Mouse (Mus musculus) midbrain, embryonic 12.5 days (tissue): ENCODE measurements at regions not wholly inside any gene's neighbourhood (a gene's known extent, or its start where the extent isn't known, plus 50 kb on each side); places are given as distances from the start of the nearest gene placed in this dataset.

ENCODE experiments used
- ATAC-seq: fragments of 200-750 bp; cut with Nextera tagmentation; 2 replicates; pipeline ENCODE4 v1.8.0; 2017; ENCODE audit warnings: low read depth, moderate TSS enrichment, moderate library complexity; ENCODE audit not compliant: low FRiP score
- H3K27ac ChIP-seq: fragments of 300-500 bp; sonication (generic); replicated peaks from 2 replicates; pipeline ENCODE4 v1.5.1; 2016; ENCODE audit warnings: mild to moderate bottlenecking
- H3K27me3 ChIP-seq: fragments of 300-500 bp; sonication (generic); 2 replicates; pipeline ENCODE4 v1.6.1; 2016; ENCODE audit warnings: mild to moderate bottlenecking
- H3K36me3 ChIP-seq: fragments of 300-500 bp; sonication (generic); 2 replicates; pipeline ENCODE4 v1.6.1; 2016
- H3K4me1 ChIP-seq: fragments of 300-500 bp; sonication (generic); 2 replicates; pipeline ENCODE4 v1.6.1; 2016
- H3K4me2 ChIP-seq: fragments of 300-500 bp; sonication (generic); replicated peaks from 2 replicates; pipeline ENCODE4 v1.6.1; 2016; ENCODE audit warnings: mild to moderate bottlenecking, moderate library complexity
- H3K4me3 ChIP-seq: fragments of 300-500 bp; sonication (generic); 2 replicates; pipeline ENCODE4 v1.5.1; 2016; ENCODE audit warnings: mild to moderate bottlenecking
- H3K9ac ChIP-seq: fragments of 300-500 bp; sonication (generic); replicated peaks from 2 replicates; pipeline ENCODE4 v1.6.1; 2016; ENCODE audit warnings: mild to moderate bottlenecking, moderate library complexity
- H3K9me3 ChIP-seq: fragments of 300-500 bp; sonication (generic); 2 replicates; pipeline ENCODE4 v1.6.1; 2016; ENCODE audit warnings: mild to moderate bottlenecking
- WGBS: fragments of 180-500 bp; shearing (Covaris S2); methylation state at CpG from one replicate; pipeline ENCODE4 v1.1.7; 2016; 5-methylcytosine and 5-hydroxymethylcytosine counted together

- no peak overlapping the region for H3K4me3 ChIP-seq
- 75% methylated on average over 3 of the region's 3 CpGs for WGBS
- H3K4me1 ChIP-seq = peaks cover 9% of the 10 kb centered on the region
- no peak overlapping the region for H3K9ac ChIP-seq
- H3K27ac ChIP-seq = no peak overlapping the region
- no peak for ATAC-seq
- H3K9me3 ChIP-seq = no peaks in the 10 kb centered on the region
- H3K36me3 ChIP-seq = no peaks in the 10 kb centered on the region
- no peak overlapping the region for H3K4me2 ChIP-seq
- H3K27me3 ChIP-seq = no peaks in the 10 kb centered on the region
Observed at GRCm38 (mm10) chr12:39921481-39921880, 116.3 kb downstream of the Arl4a start.

- H3K4me1 ChIP-seq = peaks cover 11% of the 10 kb centered on the region
- no peak overlapping the region for H3K9ac ChIP-seq
- no peaks in the 10 kb centered on the region for H3K9me3 ChIP-seq
- H3K27me3 ChIP-seq = no peaks in the 10 kb centered on the region
- no peak overlapping the region for H3K4me3 ChIP-seq
- peak; percentile 92 for ATAC-seq
- 8% methylated on average over 8 of the region's 8 CpGs for WGBS
- H3K36me3 ChIP-seq = no peaks in the 10 kb centered on the region
- H3K27ac ChIP-seq = 0 out of 2 replicates have a peak overlapping the region, but pooled peaks have one; percentile 42
- no peak overlapping the region for H3K4me2 ChIP-seq
Observed at GRCm38 (mm10) chr12:39920466-39920913, 117.3 kb downstream of the Arl4a start.

- Histone ChIP-seq H3K4me1 (peaks cover 11% of the 10 kb centered on the region), H3K4me3 (no peak overlapping the region), H3K4me2 (no peak overlapping the region), H3K36me3 (no peaks in the 10 kb centered on the region), H3K27ac (0 out of 2 replicates have a peak overlapping the region, but pooled peaks have one; percentile 10), H3K27me3 (no peaks in the 10 kb centered on the region), H3K9me3 (no peaks in the 10 kb centered on the region), H3K9ac (no peak overlapping the region)
- 81% methylated on average over 2 of the region's 2 CpGs for WGBS
- no peak for ATAC-seq
Observed at GRCm38 (mm10) chr12:39919909-39920308, 117.9 kb downstream of the Arl4a start.

- H3K27me3 ChIP-seq = no peaks in the 10 kb centered on the region
- no peak overlapping the region for H3K9ac ChIP-seq
- no peak overlapping the region for H3K4me2 ChIP-seq
- no peak overlapping the region for H3K27ac ChIP-seq
- H3K4me1 ChIP-seq = peaks cover 6% of the 10 kb centered on the region; the same call in 1 of the 2 replicates
- 47% methylated on average over 5 of the region's 5 CpGs for WGBS
- H3K9me3 ChIP-seq = no peaks in the 10 kb centered on the region
- no peak for ATAC-seq
- H3K36me3 ChIP-seq = no peaks in the 10 kb centered on the region
- H3K4me3 ChIP-seq = no peak overlapping the region
Observed at GRCm38 (mm10) chr12:39888493-39888892, 149.3 kb downstream of the Arl4a start.

DNA sequence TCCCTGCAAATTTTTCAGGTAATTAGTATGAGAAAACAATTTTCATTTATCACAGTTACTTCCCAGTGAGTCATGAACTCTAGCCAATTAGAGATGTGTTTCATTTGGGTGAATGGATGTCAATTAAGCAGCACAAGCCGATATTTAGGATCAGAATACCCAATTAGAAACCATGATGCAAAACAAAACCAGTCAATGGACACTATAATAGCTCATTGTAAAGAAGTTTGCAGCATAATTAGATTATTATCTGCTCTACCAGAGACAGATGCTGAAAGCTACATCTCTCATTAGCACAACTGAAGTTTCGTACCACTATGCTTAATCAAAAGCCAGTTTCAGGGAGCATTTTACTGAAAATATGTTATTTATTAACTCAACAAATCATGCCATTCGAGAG lies 152.5 kb downstream of the Arl4a start:
- H3K4me3 ChIP-seq = no peak overlapping the region
- peaks cover 6% of the 10 kb centered on the region; the same call in 1 of the 2 replicates for H3K4me1 ChIP-seq
- no peak overlapping the region for H3K9ac ChIP-seq
- no peaks in the 10 kb centered on the region for H3K9me3 ChIP-seq
- WGBS = 72% methylated on average over 3 of the region's 3 CpGs
- ATAC-seq = 0 out of 2 replicates have a peak, but pooled peaks have one; percentile 38
- no peaks in the 10 kb centered on the region for H3K27me3 ChIP-seq
- no peak overlapping the region for H3K27ac ChIP-seq
- no peak overlapping the region for H3K4me2 ChIP-seq
- H3K36me3 ChIP-seq = no peaks in the 10 kb centered on the region

GRCm38 (mm10) chr12:39880309-39880708 lies 157.5 kb downstream of the Arl4a start:
- Histone ChIP-seq H3K4me1 (no peaks in the 10 kb centered on the region), H3K36me3 (no peaks in the 10 kb centered on the region), H3K27ac (no peak overlapping the region), H3K4me3 (no peak overlapping the region), H3K4me2 (no peak overlapping the region), H3K9ac (no peak overlapping the region), H3K27me3 (no peaks in the 10 kb centered on the region), H3K9me3 (no peaks in the 10 kb centered on the region)
- 93% methylated on average over 1 of the region's 1 CpGs for WGBS
- no peak for ATAC-seq

- Histone ChIP-seq H3K9me3 (no peaks in the 10 kb centered on the region), H3K36me3 (no peaks in the 10 kb centered on the region), H3K27me3 (no peaks in the 10 kb centered on the region), H3K9ac (no peak overlapping the region), H3K4me2 (no peak overlapping the region), H3K4me1 (no peaks in the 10 kb centered on the region), H3K27ac (no peak overlapping the region), H3K4me3 (no peak overlapping the region)
- ATAC-seq = no peak
- 96% methylated on average over 6 of the region's 6 CpGs for WGBS
Observed at GRCm38 (mm10) chr12:39873917-39874316, 163.9 kb downstream of the Arl4a start.

GRCm38 (mm10) chr12:39861797-39862196 lies 176.0 kb downstream of the Arl4a start:
- WGBS = 81% methylated on average over 1 of the region's 1 CpGs
- no peaks in the 10 kb centered on the region for H3K9me3 ChIP-seq
- H3K4me1 ChIP-seq = no peaks in the 10 kb centered on the region
- no peaks in the 10 kb centered on the region for H3K27me3 ChIP-seq
- no peak overlapping the region for H3K4me2 ChIP-seq
- no peak overlapping the region for H3K4me3 ChIP-seq
- H3K36me3 ChIP-seq = no peaks in the 10 kb centered on the region
- no peak overlapping the region for H3K27ac ChIP-seq
- ATAC-seq = no peak
- H3K9ac ChIP-seq = no peak overlapping the region

DNA sequence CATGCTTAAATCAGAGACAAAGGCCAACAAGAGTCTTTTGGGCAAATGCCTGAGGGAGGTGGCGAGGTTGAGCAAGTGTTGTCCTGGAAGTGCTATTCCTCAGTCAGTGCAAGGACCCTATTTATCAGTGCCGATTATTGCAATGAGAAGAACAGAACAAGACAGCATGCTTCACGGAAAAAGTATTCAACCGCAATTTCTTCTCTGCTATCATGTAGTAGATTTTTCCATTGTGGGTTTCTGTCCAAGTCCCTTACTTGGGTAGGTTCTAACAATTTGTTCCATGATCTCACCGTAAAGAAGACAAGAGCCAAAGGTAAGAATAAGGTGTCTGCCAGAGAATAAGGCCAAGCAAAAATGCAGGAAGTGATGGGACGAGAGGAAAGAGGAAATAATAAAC lies 186.2 kb downstream of the Arl4a start:
- Histone ChIP-seq H3K27ac (no peak overlapping the region), H3K36me3 (no peaks in the 10 kb centered on the region), H3K4me2 (no peak overlapping the region)

DNA sequence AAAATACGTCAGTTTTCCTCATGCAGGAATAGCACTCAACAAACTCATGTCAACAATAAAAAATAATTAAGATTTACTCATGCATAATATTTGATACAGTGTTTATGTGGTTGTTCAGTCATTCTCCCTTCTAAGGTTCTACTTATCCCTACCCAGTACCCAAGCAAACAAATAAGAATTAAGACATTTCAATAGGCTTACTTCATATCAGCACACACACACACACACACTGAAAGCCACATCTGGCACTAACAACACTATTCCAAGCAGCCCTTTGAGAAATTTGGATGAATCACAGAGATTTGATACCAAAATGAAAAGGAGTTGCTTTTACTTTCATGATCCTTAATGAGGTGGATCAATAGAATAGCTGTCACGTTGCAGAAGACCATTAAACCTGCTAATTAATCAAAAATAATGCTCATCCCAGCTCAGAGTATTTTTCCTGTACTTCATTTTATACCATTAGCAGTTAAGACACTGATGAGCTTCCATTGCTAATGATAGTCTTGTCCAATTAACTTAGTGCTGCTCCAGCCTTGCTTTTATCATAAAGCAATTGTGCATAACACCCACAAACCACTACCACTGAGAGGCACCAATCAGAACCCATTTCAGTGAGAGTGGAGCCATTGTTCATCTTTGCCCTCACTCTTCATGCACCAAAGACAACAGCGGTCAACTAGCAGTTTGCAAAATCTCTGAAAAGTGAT lies 188.3 kb downstream of the Arl4a start:
- no peak overlapping the region for H3K27ac ChIP-seq

More for the DNA sequence above, 186.2 kb downstream of the Arl4a start:
- no peaks in the 10 kb centered on the region for H3K27me3 ChIP-seq
- no peak overlapping the region for H3K4me3 ChIP-seq
- no peak for ATAC-seq
- H3K9ac ChIP-seq = no peak overlapping the region
- no peaks in the 10 kb centered on the region for H3K9me3 ChIP-seq
- H3K4me1 ChIP-seq = no peaks in the 10 kb centered on the region
- 89% methylated on average over 6 of the region's 6 CpGs for WGBS

DNA sequence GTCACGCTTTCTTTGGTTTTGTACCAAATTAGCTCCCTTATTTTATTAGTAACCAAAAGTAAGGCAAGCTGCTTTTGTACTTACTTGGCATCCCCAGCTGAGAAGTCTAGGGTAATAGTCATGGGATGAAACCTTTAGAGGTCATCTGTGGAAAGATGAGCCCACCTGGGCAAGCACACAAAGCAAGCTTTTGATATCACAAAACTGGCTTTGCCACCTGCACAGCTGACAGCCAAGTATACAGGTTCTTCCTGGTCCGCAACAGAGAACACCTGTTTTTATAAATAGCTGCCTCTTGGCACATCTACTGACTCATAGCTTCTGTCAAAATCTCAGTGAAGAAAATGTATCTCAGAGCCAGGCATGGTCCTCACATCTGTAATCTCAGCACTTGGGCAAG lies 197.2 kb downstream of the Arl4a start:
- ATAC-seq = no peak
- no peaks in the 10 kb centered on the region for H3K27me3 ChIP-seq

More for the DNA sequence above, 188.3 kb downstream of the Arl4a start:
- H3K36me3 ChIP-seq = no peaks in the 10 kb centered on the region
- no peaks in the 10 kb centered on the region for H3K27me3 ChIP-seq
- no peak overlapping the region for H3K4me2 ChIP-seq
- no peaks in the 10 kb centered on the region for H3K9me3 ChIP-seq
- H3K4me1 ChIP-seq = no peaks in the 10 kb centered on the region
- 75% methylated on average over 3 of the region's 3 CpGs for WGBS
- no peak overlapping the region for H3K9ac ChIP-seq
- ATAC-seq = peak; percentile 34; the same call in 1 of the 2 replicates
- no peak overlapping the region for H3K4me3 ChIP-seq

DNA sequence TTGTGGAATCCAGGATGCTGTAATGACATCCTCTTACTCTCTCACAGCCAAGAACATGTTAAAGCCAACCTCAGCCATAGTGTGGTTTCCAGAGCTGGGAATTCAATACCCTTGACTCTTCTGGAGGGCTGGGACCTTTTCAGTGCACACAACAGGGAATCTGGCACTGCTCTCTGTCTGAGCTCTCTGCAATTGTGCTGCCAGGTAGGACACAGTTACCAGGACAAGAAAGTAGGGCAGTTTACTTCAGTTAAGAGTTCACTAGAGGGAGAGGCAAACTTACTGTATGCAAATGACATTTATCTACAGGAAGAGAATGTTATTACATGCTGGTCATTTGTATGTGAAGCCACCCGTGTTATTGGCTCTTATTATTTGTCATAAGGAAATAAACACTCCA lies 197.6 kb downstream of the Arl4a start:
- ATAC-seq = no peak
- H3K4me1 ChIP-seq = no peaks in the 10 kb centered on the region
- no peaks in the 10 kb centered on the region for H3K27me3 ChIP-seq
- H3K27ac ChIP-seq = no peak overlapping the region
- H3K9me3 ChIP-seq = no peaks in the 10 kb centered on the region
- H3K36me3 ChIP-seq = no peaks in the 10 kb centered on the region
- no peak overlapping the region for H3K9ac ChIP-seq
- no peak overlapping the region for H3K4me2 ChIP-seq
- WGBS = 66% methylated on average over 1 of the region's 1 CpGs
- no peak overlapping the region for H3K4me3 ChIP-seq

More for the DNA sequence above, 197.2 kb downstream of the Arl4a start:
- no peak overlapping the region for H3K4me3 ChIP-seq
- no peaks in the 10 kb centered on the region for H3K4me1 ChIP-seq
- WGBS = 99% methylated on average over 2 of the region's 2 CpGs
- no peak overlapping the region for H3K27ac ChIP-seq
- H3K36me3 ChIP-seq = no peaks in the 10 kb centered on the region
- no peak overlapping the region for H3K9ac ChIP-seq
- H3K9me3 ChIP-seq = no peaks in the 10 kb centered on the region
- H3K4me2 ChIP-seq = no peak overlapping the region
